Mouse (Mus musculus) small intestine, adult 2 months (tissue): ENCODE measurements around the gene U2surp.

Experiments used
- CTCF ChIP-seq: fragments of 200-500 bp; IDR thresholded peaks from 2 replicates; pipeline ENCODE4 v1.5.1; 2012; ENCODE audit warnings: low read depth, mild to moderate bottlenecking, control low read depth, inconsistent platforms, low read length, moderate library complexity, mixed read lengths; ENCODE audit not compliant: insufficient replicate concordance, insufficient read length; ENCODE audit errors: extremely low read depth
- POLR2A ChIP-seq: fragments of 200-500 bp; IDR thresholded peaks from 2 replicates; pipeline ENCODE4 v1.6.1; 2012; ENCODE audit warnings: low read depth, mild to moderate bottlenecking, control low read depth, inconsistent platforms, low read length, moderate library complexity

- no peak for TF ChIP-seq CTCF
- TF ChIP-seq POLR2A = no peak
These were observed 8.8 kb upstream of the U2surp start for GRCm38 (mm10) chr9:95520563-95520962.
